ENCODE assay signal across 9 mouse cellular contexts in the genomic region with DNA sequence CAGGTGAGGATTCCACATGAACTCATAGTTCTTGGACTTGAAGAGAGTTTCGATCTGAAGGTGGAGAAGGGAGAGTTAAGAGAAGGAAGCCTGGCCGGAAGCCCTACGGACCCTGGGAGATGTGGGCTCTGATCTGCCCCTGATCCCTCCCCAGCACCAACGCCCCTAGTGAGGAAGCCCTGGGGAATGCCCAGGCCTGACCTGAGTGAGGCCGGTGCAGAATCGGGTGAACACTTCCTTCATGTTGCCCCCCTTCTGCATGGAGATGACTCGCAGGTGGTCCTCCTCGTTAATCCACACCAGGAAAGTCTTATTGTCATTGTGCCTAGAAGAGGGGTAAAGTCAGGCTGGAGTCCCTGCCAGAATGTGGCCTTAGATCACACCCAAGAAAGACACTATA. TPM values are rescaled to one million over a fixed set of nuclear protein-coding genes. Genes with fewer than 3 reads are reported as not detected.
DNase-seq lines count a peak whose midpoint lies in the region; ATAC-seq and TF ChIP-seq lines count a peak whose summit lies in the region.
"Had no signal": no experiment of that assay in that cellular context is flagged by ENCODE, and none has a peak within 500 bp of the region (broad histone marks: within the 10 kb centered on the region; RNA-seq: fewer than 3 reads in every experiment).

No protein-coding gene starts in this region.

- 56% methylated on average over 8 of the region's 8 CpGs for WGBS in liver, embryonic 13.5 days (ENCODE audit: insufficient replicate concordance)
- WGBS in liver, embryonic 11.5 days: 49% methylated on average over 8 of the region's 8 CpGs
- WGBS in forebrain, embryonic 12.5 days: 36% methylated on average over 8 of the region's 8 CpGs
- 29% methylated on average over 8 of the region's 8 CpGs for WGBS in hindbrain, postnatal 0 days
- 33% methylated on average over 8 of the region's 8 CpGs for WGBS in neural tube, embryonic 14.5 days
- 87% methylated on average over 8 of the region's 8 CpGs for WGBS in thymus, adult 2 months

- no peak overlapping the region for H3K27ac ChIP-seq in liver, embryonic 13.5 days
- H3K27ac ChIP-seq in liver, embryonic 11.5 days (ENCODE audit: low read depth, low read length): no peak overlapping the region
- H3K27ac ChIP-seq in forebrain, embryonic 12.5 days: peak overlapping the region; percentile 92
- H3K27ac ChIP-seq in hindbrain, postnatal 0 days: peak overlapping the region; percentile 71; the same call in 1 of the 2 replicates
- 0 out of 2 replicates have a peak overlapping the region, but pooled peaks have one; percentile 7 for H3K27ac ChIP-seq in neural tube, embryonic 14.5 days (ENCODE audit: low read depth, low read length)
- H3K27ac ChIP-seq in thymus, adult 2 months (ENCODE audit: control insufficient read depth, insufficient read depth, low read length): no peak overlapping the region

- H3K4me2 ChIP-seq in liver, embryonic 13.5 days: no peak overlapping the region
- H3K4me2 ChIP-seq in liver, embryonic 11.5 days: no peak overlapping the region; the same call in none of the 2 replicates
- H3K4me2 ChIP-seq in forebrain, embryonic 12.5 days: peak overlapping the region; percentile 97
- H3K4me2 ChIP-seq in hindbrain, postnatal 0 days (ENCODE audit: low read depth, low read length): peak overlapping the region; percentile 77
- peak overlapping the region; percentile 96 for H3K4me2 ChIP-seq in neural tube, embryonic 14.5 days (ENCODE audit: low read depth, low read length)

- TF ChIP-seq CTCF in hindbrain, postnatal 0 days (IDR thresholded peaks at IDR 0.05; ENCODE audit: low read depth): no peak
- no peak for TF ChIP-seq CTCF in thymus, adult 2 months (IDR thresholded peaks at IDR 0.05; ENCODE audit: borderline replicate concordance, control insufficient read depth, extremely low read depth, insufficient read depth, low read length, poor library complexity)

- TF ChIP-seq POLR2A in thymus, adult 2 months (IDR thresholded peaks at IDR 0.05; ENCODE audit: control insufficient read depth, extremely low read depth, insufficient read depth, low read length, poor library complexity): no peak

- no peak for DNase-seq in liver, embryonic 13.5 days
- no peak for DNase-seq in liver, embryonic 11.5 days (ENCODE audit: low spot score)
- DNase-seq in hindbrain, postnatal 0 days (ENCODE audit: low spot score): no peak
- DNase-seq in gastrocnemius, postnatal 25 days: no peak
- no peak for DNase-seq in thymus, adult 2 months
- DNase-seq in frontal cortex, postnatal 25 days (ENCODE audit: low spot score in 2 of 2): no peak
- DNase-seq: lung, postnatal 14 days had no signal

- 0 out of 2 replicates have a peak overlapping the region, but pooled peaks have one; percentile 54 for H3K4me3 ChIP-seq in liver, embryonic 13.5 days (replicated peaks)
- H3K4me3 ChIP-seq in liver, embryonic 11.5 days (ENCODE audit: low read depth, low read length): no peak overlapping the region
- H3K4me3 ChIP-seq in forebrain, embryonic 12.5 days (replicated peaks): peak overlapping the region; percentile 95
- H3K4me3 ChIP-seq in hindbrain, postnatal 0 days (ENCODE audit: low read length): peak overlapping the region; percentile 85
- H3K4me3 ChIP-seq in neural tube, embryonic 14.5 days (ENCODE audit: low read depth, low read length): peak overlapping the region; percentile 85
- H3K4me3 ChIP-seq in thymus, adult 2 months (ENCODE audit: control insufficient read depth, insufficient read depth, low read length): no peak overlapping the region

- ATAC-seq in liver, embryonic 13.5 days (ENCODE audit: low read depth): no peak
- ATAC-seq in liver, embryonic 11.5 days (replicated peaks; ENCODE audit: low FRiP score): no peak
- no peak for ATAC-seq in forebrain, embryonic 12.5 days (ENCODE audit: low FRiP score)
- no peak for ATAC-seq in hindbrain, postnatal 0 days
- ATAC-seq in neural tube, embryonic 14.5 days (ENCODE audit: low read depth): no peak

- H3K9me3 ChIP-seq in liver, embryonic 13.5 days (replicated peaks): no peaks in the 10 kb centered on the region
- no peaks in the 10 kb centered on the region for H3K9me3 ChIP-seq in liver, embryonic 11.5 days (ENCODE audit: control insufficient read depth, low read length)
- H3K9me3 ChIP-seq in forebrain, embryonic 12.5 days: no peaks in the 10 kb centered on the region
- no peaks in the 10 kb centered on the region for H3K9me3 ChIP-seq in hindbrain, postnatal 0 days (ENCODE audit: low read length)
- no peaks in the 10 kb centered on the region for H3K9me3 ChIP-seq in neural tube, embryonic 14.5 days (ENCODE audit: control insufficient read depth, low read length)

- no peak overlapping the region for H3K9ac ChIP-seq in liver, embryonic 13.5 days
- no peak overlapping the region for H3K9ac ChIP-seq in liver, embryonic 11.5 days (ENCODE audit: low read depth, low read length)
- peak overlapping the region; percentile 98 for H3K9ac ChIP-seq in forebrain, embryonic 12.5 days
- H3K9ac ChIP-seq in hindbrain, postnatal 0 days (replicated peaks; ENCODE audit: low read length): peak overlapping the region; percentile 97
- peak overlapping the region; percentile 93 for H3K9ac ChIP-seq in neural tube, embryonic 14.5 days (replicated peaks; ENCODE audit: low read depth, low read length)

- H3K36me3 ChIP-seq in liver, embryonic 13.5 days: no peaks in the 10 kb centered on the region
- H3K36me3 ChIP-seq in liver, embryonic 11.5 days (ENCODE audit: control insufficient read depth, insufficient read depth, low read length): no peaks in the 10 kb centered on the region
- H3K36me3 ChIP-seq in forebrain, embryonic 12.5 days (replicated peaks): peaks cover 35% of the 10 kb centered on the region
- H3K36me3 ChIP-seq in hindbrain, postnatal 0 days (ENCODE audit: insufficient read depth, low read length): 0 out of 2 replicates have a peak, but pooled peaks cover 5% of the 10 kb centered on the region
- 0 out of 2 replicates have a peak, but pooled peaks cover 7% of the 10 kb centered on the region for H3K36me3 ChIP-seq in neural tube, embryonic 14.5 days (ENCODE audit: control insufficient read depth, insufficient read depth, low read length)
- H3K36me3 ChIP-seq in thymus, adult 2 months (ENCODE audit: control insufficient read depth, insufficient read depth, low read length): no peaks in the 10 kb centered on the region

- peaks cover 45% of the 10 kb centered on the region for H3K4me1 ChIP-seq in liver, embryonic 13.5 days (replicated peaks)
- H3K4me1 ChIP-seq in liver, embryonic 11.5 days (replicated peaks; ENCODE audit: control insufficient read depth, insufficient read depth, low read length): peaks cover 34% of the 10 kb centered on the region
- peaks cover 33% of the 10 kb centered on the region for H3K4me1 ChIP-seq in forebrain, embryonic 12.5 days
- H3K4me1 ChIP-seq in hindbrain, postnatal 0 days (ENCODE audit: insufficient read depth, low read length): peaks cover 17% of the 10 kb centered on the region
- H3K4me1 ChIP-seq in neural tube, embryonic 14.5 days (ENCODE audit: control insufficient read depth, insufficient read depth, low read length): peaks cover 21% of the 10 kb centered on the region
- peaks cover 27% of the 10 kb centered on the region for H3K4me1 ChIP-seq in thymus, adult 2 months (replicated peaks; ENCODE audit: control insufficient read depth, insufficient read depth, low read length)

- H3K27me3 ChIP-seq in liver, embryonic 13.5 days: peaks cover 63% of the 10 kb centered on the region
- H3K27me3 ChIP-seq in liver, embryonic 11.5 days (replicated peaks; ENCODE audit: control insufficient read depth, insufficient read depth, low read length): peaks cover 46% of the 10 kb centered on the region
- peaks cover 14% of the 10 kb centered on the region; the same call in 1 of the 2 replicates for H3K27me3 ChIP-seq in forebrain, embryonic 12.5 days
- no peaks in the 10 kb centered on the region for H3K27me3 ChIP-seq in hindbrain, postnatal 0 days (ENCODE audit: insufficient read depth, low read length)
- no peaks in the 10 kb centered on the region for H3K27me3 ChIP-seq in neural tube, embryonic 14.5 days (ENCODE audit: control insufficient read depth, insufficient read depth, low read length)
- peaks cover 20% of the 10 kb centered on the region; the same call in 1 of the 2 replicates for H3K27me3 ChIP-seq in thymus, adult 2 months (ENCODE audit: control insufficient read depth, insufficient read depth, low read length)

RNA-seq across cellular contexts. Expression of a gene that starts 2.2 kb away (rescaled TPM):
- 42.2 and 45.1 TPM in 2 replicates for polyA plus RNA-seq in liver, embryonic 13.5 days (2015; fragmentation: Nextera tagmentation; extraction: Ambion mirVana)
- polyA plus RNA-seq in liver, embryonic 11.5 days (2014; fragmentation: Nextera tagmentation; extraction: Ambion mirVana): 91.3 and 94.1 TPM in 2 replicates
- polyA plus RNA-seq in forebrain, embryonic 12.5 days (2016; fragmentation: Nextera tagmentation; extraction: Ambion mirVana): 2,395 and 2,485 TPM in 2 replicates
- 3,255 and 3,584 TPM in 2 replicates for total RNA-seq in hindbrain, postnatal 0 days (2014; rRNA removed)
- polyA plus RNA-seq in hindbrain, postnatal 0 days (2015; fragmentation: Nextera tagmentation; extraction: Ambion mirVana): 2,405 and 2,624 TPM in 2 replicates
- polyA plus RNA-seq in neural tube, embryonic 14.5 days (2014; fragmentation: Nextera tagmentation; extraction: Ambion mirVana): 1,430 and 1,628 TPM in 2 replicates
- total RNA-seq in gastrocnemius, postnatal 25 days (2021): 10 to 100 TPM; 14.9 to 15.6 TPM
- polyA plus RNA-seq in thymus, adult 2 months (2012; rRNA removed): 107 and 119 TPM in 2 replicates

RNA-seq across cellular contexts. Expression of a gene that starts 7.9 kb away (rescaled TPM):
- polyA plus RNA-seq in liver, embryonic 13.5 days (2015; fragmentation: Nextera tagmentation; extraction: Ambion mirVana): 13.2 and 14.7 TPM in 2 replicates
- 16.8 and 21.0 TPM in 2 replicates for polyA plus RNA-seq in liver, embryonic 11.5 days (2014; fragmentation: Nextera tagmentation; extraction: Ambion mirVana)
- 15.4 and 16.7 TPM in 2 replicates for polyA plus RNA-seq in forebrain, embryonic 12.5 days (2016; fragmentation: Nextera tagmentation; extraction: Ambion mirVana)
- 29.7 and 32.7 TPM in 2 replicates for total RNA-seq in hindbrain, postnatal 0 days (2014; rRNA removed)
- 9.2 TPM in 2 replicates for polyA plus RNA-seq in hindbrain, postnatal 0 days (2015; fragmentation: Nextera tagmentation; extraction: Ambion mirVana)
- polyA plus RNA-seq in neural tube, embryonic 14.5 days (2014; fragmentation: Nextera tagmentation; extraction: Ambion mirVana): 4.3 and 5.0 TPM in 2 replicates
- 1 to 10 TPM; 2.7 to 2.9 TPM for total RNA-seq in gastrocnemius, postnatal 25 days (2021)
- 40.4 and 47.2 TPM in 2 replicates for polyA plus RNA-seq in thymus, adult 2 months (2012; rRNA removed)

RNA-seq across cellular contexts. Expression of a gene that starts 43.1 kb away (rescaled TPM):
- polyA plus RNA-seq in liver, embryonic 13.5 days (2015; fragmentation: Nextera tagmentation; extraction: Ambion mirVana): 22.4 and 23.1 TPM in 2 replicates
- polyA plus RNA-seq in liver, embryonic 11.5 days (2014; fragmentation: Nextera tagmentation; extraction: Ambion mirVana): 41.0 and 44.7 TPM in 2 replicates
- polyA plus RNA-seq in forebrain, embryonic 12.5 days (2016; fragmentation: Nextera tagmentation; extraction: Ambion mirVana): 59.0 and 62.7 TPM in 2 replicates
- total RNA-seq in hindbrain, postnatal 0 days (2014; rRNA removed): 21.1 and 22.7 TPM in 2 replicates
- polyA plus RNA-seq in hindbrain, postnatal 0 days (2015; fragmentation: Nextera tagmentation; extraction: Ambion mirVana): 60.1 and 64.3 TPM in 2 replicates
- polyA plus RNA-seq in neural tube, embryonic 14.5 days (2014; fragmentation: Nextera tagmentation; extraction: Ambion mirVana): 68.1 and 71.8 TPM in 2 replicates
- 10 to 100 TPM; 10.9 to 14.6 TPM for total RNA-seq in gastrocnemius, postnatal 25 days (2021)
- polyA plus RNA-seq in thymus, adult 2 months (2012; rRNA removed): 12.8 and 16.6 TPM in 2 replicates

RNA-seq across cellular contexts. Expression of a gene that starts 43.1 kb away (rescaled TPM):
- polyA plus RNA-seq in liver, embryonic 13.5 days (2015; fragmentation: Nextera tagmentation; extraction: Ambion mirVana): 28.8 and 30.6 TPM in 2 replicates
- 60.3 and 67.7 TPM in 2 replicates for polyA plus RNA-seq in liver, embryonic 11.5 days (2014; fragmentation: Nextera tagmentation; extraction: Ambion mirVana)
- polyA plus RNA-seq in forebrain, embryonic 12.5 days (2016; fragmentation: Nextera tagmentation; extraction: Ambion mirVana): 55.0 and 56.0 TPM in 2 replicates
- 23.6 and 28.1 TPM in 2 replicates for total RNA-seq in hindbrain, postnatal 0 days (2014; rRNA removed)
- 60.3 and 63.9 TPM in 2 replicates for polyA plus RNA-seq in hindbrain, postnatal 0 days (2015; fragmentation: Nextera tagmentation; extraction: Ambion mirVana)
- polyA plus RNA-seq in neural tube, embryonic 14.5 days (2014; fragmentation: Nextera tagmentation; extraction: Ambion mirVana): 65.7 and 69.6 TPM in 2 replicates
- 10 to 100 TPM; 37.7 to 38.9 TPM for total RNA-seq in gastrocnemius, postnatal 25 days (2021)
- 32.3 and 38.8 TPM in 2 replicates for polyA plus RNA-seq in thymus, adult 2 months (2012; rRNA removed)

Comparison
In these comparisons a context has a peak if more than half of its experiments do, and no peak if none do; other contexts are left out.
1. H3K4me3 ChIP-seq: peak in liver, embryonic 13.5 days (single experiment), forebrain, embryonic 12.5 days (single experiment), hindbrain, postnatal 0 days (single experiment) and neural tube, embryonic 14.5 days (single experiment); none in liver, embryonic 11.5 days (single experiment) and thymus, adult 2 months (single experiment).
2. H3K27ac ChIP-seq: peak in forebrain, embryonic 12.5 days (single experiment), hindbrain, postnatal 0 days (single experiment) and neural tube, embryonic 14.5 days (single experiment); none in liver, embryonic 13.5 days (single experiment), liver, embryonic 11.5 days (single experiment) and thymus, adult 2 months (single experiment).
3. H3K4me2 ChIP-seq: peak in forebrain, embryonic 12.5 days (single experiment), hindbrain, postnatal 0 days (single experiment) and neural tube, embryonic 14.5 days (single experiment); none in liver, embryonic 13.5 days (single experiment) and liver, embryonic 11.5 days (single experiment).
4. H3K9ac ChIP-seq: peak in forebrain, embryonic 12.5 days (single experiment), hindbrain, postnatal 0 days (single experiment) and neural tube, embryonic 14.5 days (single experiment); none in liver, embryonic 13.5 days (single experiment) and liver, embryonic 11.5 days (single experiment).
5. RNA of a gene that starts 2.2 kb away (polyA plus RNA-seq): 2,405 to 2,624 TPM in hindbrain, postnatal 0 days, 2,395 to 2,485 TPM in forebrain, embryonic 12.5 days and 1,430 to 1,628 TPM in neural tube, embryonic 14.5 days; 107 to 119 TPM in thymus, adult 2 months, 91.3 to 94.1 TPM in liver, embryonic 11.5 days and 42.2 to 45.1 TPM in liver, embryonic 13.5 days; every median in the first group is over 10 times any median in the second.